Mouse (Mus musculus) adrenal gland (tissue): ENCODE data around the gene Chia1.
"Not testable (repeated sequence)": the region's sequence is repeated elsewhere in the genome, so short reads cannot be mapped to it uniquely, and the experiment has no call there.

ENCODE experiments used
- intact Hi-C: fragments of 180-260 bp; cut with DNase I; formaldehyde crosslinking; loops from one replicate; pipeline ENCODE4 v1.15.1; 2025
- long read RNA-seq, 2 experiments: library from polyadenylated mRNA; unstranded; transcript quantifications; one replicate each; pipeline ENCODE4 v2.0.0; 2020; ENCODE audit warnings: borderline replicate concordance in 1 of 2; ENCODE audit not compliant: insufficient replicate concordance in 1 of 2

The Chia1 gene
- long read RNA-seq, experiment 1 = 0 reads
- long read RNA-seq, experiment 2 = 0 reads

DNA sequence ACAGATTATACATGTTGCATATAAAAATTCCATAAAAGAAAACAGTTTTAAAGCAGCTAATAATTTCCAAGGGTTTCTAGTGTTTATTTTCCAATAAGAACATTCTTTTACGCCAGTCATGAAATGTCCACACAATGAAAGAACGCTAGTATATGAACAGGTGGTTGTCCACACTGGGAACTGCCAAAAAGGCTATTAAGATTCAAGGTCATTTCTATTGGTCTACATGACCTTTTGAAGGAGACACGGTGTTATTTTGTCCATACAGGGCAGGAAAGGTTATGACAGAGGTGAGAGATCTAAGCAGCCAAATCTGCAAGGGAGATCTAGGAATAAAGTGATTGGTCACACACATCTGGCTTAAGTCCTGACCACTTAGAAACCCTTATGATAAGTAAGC lies at the start of gene Chia1:
Gene Chia1 (plus strand): TSS at position 301 of the 400 bp plus-strand sequence.
- intact Hi-C loops = no loop called here

DNA sequence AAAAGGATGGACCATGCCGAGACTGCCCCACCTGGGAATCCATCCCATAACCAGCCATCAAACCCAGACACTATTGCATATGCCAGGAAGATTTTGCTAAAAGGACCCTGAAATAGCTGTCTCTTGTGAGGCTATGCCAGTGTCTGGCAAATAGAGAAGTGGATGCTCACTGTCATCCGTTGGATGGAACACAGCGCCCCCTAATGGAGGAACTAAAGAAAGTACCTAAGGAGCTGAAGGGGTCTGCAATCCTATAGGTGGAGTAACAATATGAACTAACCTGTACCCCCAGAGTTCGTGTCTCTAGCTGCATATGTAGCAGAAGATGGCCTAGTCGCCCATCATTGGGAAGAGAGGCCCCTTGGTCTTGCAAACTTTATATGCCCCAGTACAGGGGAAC lies 45.3 kb upstream of the Chia1 start:
- intact Hi-C loops = not testable (repeated sequence)

GRCm38 (mm10) chr3:106070994-106071393 lies 42.0 kb upstream of the Chia1 start:
- intact Hi-C loops = no loop called here

DNA sequence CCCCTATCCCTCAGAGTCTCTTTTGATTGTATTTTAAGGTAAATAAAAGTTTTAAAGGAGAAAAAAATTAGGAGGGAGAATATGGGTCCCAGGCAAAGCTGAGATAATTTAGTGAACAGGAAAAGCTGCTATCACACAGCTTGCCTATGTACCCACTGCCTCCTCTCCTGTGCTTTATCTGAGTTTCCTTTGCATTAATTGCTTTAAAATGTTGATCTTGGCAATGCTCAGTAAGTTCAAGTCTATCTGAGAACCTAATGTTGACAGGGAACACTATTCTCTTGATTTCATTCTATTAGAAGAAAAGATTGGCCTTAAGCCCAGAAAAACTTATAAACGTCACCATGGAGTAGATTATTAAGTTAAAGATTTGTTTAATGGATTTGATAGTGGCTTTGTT lies 38.2 kb upstream of the Chia1 start:
- intact Hi-C loops = no loop called here

DNA sequence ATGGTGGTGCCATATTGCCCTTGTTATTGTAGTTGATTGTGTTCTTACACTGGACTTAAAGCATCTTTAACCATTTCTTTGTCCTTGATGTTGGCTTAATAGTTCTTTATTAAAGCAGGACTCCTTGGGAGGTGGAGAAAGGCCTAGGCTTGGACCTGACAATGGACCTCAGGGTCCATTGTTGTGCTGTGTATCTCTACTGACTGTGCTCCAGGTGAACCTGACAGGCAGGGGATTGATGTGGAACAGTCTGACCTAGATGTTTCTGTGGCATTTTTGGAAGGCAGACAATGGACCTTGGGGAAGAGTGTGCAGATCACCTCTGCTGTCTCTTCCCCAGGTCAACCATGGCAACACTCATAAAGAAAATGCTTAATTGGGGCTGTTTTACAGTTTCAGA lies 14.0 kb downstream of the Chia1 start:
- intact Hi-C loops = no loop called here

DNA sequence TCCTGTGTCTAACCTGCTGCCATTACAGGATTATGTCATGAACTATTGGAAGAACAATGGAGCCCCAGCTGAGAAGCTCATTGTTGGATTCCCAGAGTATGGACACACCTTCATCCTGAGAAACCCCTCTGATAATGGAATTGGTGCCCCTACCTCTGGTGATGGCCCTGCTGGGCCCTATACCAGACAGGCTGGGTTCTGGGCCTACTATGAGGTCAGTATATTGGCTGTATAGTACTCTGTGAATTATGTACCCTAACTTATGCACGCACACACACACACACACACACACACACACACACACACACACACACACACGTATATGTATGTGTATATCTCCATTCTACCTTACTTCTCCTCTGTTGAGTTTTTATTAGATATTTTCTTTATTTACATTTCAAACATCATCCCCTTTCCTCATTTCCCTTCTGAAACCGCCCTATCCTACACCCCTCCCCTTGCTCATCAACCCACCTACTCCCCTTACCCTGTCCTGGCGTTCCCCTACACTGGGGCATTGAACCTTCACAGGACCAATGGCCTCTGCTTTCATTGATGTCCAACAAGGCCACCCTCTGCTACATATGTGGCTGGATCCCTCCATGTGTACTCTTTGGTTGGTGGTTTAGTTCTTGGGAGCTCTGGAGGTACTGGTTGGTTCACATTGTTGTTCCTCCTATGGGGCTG lies 15.9 kb downstream of the Chia1 start:
- intact Hi-C loops = no loop called here

DNA sequence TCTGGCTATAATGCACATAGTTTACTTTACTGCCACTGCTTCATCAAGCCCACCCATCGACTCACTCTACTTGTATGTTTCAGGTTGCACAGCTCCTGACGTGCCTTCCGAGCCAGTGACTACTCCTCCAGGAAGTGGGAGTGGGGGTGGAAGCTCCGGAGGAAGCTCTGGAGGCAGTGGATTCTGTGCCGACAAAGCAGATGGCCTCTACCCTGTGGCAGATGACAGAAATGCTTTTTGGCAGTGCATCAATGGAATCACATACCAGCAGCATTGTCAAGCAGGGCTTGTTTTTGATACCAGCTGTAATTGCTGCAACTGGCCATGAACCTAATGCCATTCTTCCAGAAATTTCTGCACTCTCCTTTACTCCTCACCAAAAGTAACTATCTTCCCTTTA lies 18.7 kb downstream of the Chia1 start:
- intact Hi-C loops = no loop called here

- intact Hi-C loops = no loop called here
These were observed 31.1 kb downstream of the Chia1 start for GRCm38 (mm10) chr3:106144081-106144480.

- intact Hi-C loops = no loop called here
These were observed 41.4 kb downstream of the Chia1 start for GRCm38 (mm10) chr3:106154413-106154812.

GRCm38 (mm10) chr3:106167464-106167863 lies 54.4 kb downstream of the Chia1 start, which contains the start of gene Chil3:
Chil3 (minus strand) TSS chr3:106167564.
- intact Hi-C loops = no loop called here

- intact Hi-C loops = no loop called here
These were observed 57.6 kb downstream of the Chia1 start for GRCm38 (mm10) chr3:106170522-106171053.

DNA sequence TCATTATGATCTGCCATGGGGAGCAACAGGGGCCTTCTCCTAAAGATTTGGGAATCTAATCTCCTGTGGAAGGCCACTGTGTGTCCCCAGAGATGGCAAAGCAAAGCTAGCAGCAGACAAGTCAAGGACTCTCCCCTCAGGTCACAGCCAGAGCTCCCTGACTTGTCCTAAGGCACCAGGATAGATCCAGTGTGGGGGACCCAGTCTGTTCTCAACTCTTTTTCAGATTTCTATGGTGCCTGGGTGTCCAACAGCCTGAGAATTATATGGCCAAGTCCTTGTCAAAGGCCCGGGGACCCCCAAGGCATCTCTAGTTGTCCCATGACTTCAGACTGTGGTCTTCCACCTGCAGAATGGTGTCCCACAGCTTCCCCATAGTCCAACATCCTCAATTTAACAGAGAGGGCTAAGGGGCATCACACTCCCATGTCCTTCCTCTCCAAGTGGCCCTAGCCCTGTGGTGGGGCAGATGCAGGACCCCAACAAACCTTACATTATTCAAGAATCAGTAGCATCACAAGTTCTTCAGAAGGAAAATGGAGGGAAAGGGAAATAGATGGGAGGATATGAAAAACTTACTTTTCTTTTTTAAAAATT lies 58.2 kb downstream of the Chia1 start:
- intact Hi-C loops = no loop called here

- intact Hi-C loops = not testable (repeated sequence)
These were observed 59.5 kb downstream of the Chia1 start for GRCm38 (mm10) chr3:106172506-106172905.

GRCm38 (mm10) chr3:106174971-106175370 lies 61.9 kb downstream of the Chia1 start:
- intact Hi-C loops = not testable (repeated sequence)

DNA sequence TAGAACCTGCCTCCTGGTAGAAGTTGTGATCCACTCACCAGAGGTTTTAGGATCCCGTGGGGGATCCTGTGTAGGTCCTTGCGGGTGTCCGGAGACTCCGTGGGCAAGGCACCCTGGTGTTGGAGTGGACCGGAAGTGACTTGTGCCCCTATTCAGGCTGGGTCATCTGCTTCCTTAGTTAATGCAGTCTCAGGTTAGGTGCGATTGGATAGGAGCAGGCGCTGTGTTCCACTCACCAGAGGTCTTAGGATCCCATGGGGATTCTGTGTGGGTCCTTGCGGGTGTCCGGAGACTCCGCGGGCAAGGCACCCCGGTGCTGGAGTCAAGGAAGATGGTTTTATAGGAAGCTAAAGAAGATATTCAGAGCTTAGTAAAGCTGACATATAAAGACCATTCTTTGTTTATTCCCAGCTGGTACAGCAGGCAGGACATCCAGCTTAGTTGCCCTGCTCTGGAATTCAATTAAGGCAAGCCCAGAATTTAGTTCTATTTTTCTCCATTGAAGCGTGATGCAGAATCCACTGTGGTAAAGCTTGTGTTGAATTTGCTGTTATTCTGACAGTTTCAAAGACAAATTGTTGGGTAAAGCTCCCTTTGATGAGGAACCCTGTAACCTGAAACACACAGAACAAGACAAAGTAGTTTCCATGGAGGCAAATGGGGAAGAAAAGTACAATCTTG lies 64.6 kb downstream of the Chia1 start:
- intact Hi-C loops = no loop called here
